Mouse (Mus musculus) intestine, embryonic 14.5 days (tissue): ENCODE results near the gene Stk11ip. TPM values are rescaled to one million over a fixed set of nuclear protein-coding genes. Genes with fewer than 3 reads are reported as not detected.

ENCODE experiments used
- ATAC-seq: fragments of 200-750 bp; cut with Nextera tagmentation; replicated peaks from 2 replicates; pipeline ENCODE4 v1.8.0; 2017; ENCODE audit warnings: low read depth, moderate number of reproducible peaks, moderate TSS enrichment, moderate library complexity; ENCODE audit not compliant: low FRiP score, low TSS enrichment
- DNase-seq: peaks from one replicate; pipeline ENCODE4 v3.0.0-alpha.2; 2018; ENCODE audit warnings: low spot score
- H3K27ac ChIP-seq: fragments of 300-500 bp; sonication (generic); 2 replicates; pipeline ENCODE4 v1.5.1; 2014; ENCODE audit warnings: low read depth, mild to moderate bottlenecking, control low read depth
- H3K27me3 ChIP-seq: fragments of 300-500 bp; sonication (generic); replicated peaks from 2 replicates; pipeline ENCODE4 v1.6.1; 2014; ENCODE audit warnings: low read length, control low read depth; ENCODE audit not compliant: control insufficient read depth, insufficient read depth
- H3K36me3 ChIP-seq: fragments of 300-500 bp; sonication (generic); 2 replicates; pipeline ENCODE4 v1.6.1; 2014; ENCODE audit warnings: low read length, control low read depth; ENCODE audit not compliant: control insufficient read depth, insufficient read depth
- H3K4me1 ChIP-seq: fragments of 300-500 bp; sonication (generic); replicated peaks from 2 replicates; pipeline ENCODE4 v1.6.1; 2014; ENCODE audit warnings: low read length, control low read depth, mixed read lengths; ENCODE audit not compliant: control insufficient read depth, insufficient read depth
- H3K4me2 ChIP-seq: fragments of 300-500 bp; sonication (generic); 2 replicates; pipeline ENCODE4 v1.6.1; 2014; ENCODE audit warnings: low read length
- H3K4me3 ChIP-seq: fragments of 300-500 bp; sonication (generic); 2 replicates; pipeline ENCODE4 v1.5.1; 2014; ENCODE audit warnings: low read depth, low read length, control low read depth, mixed read lengths
- H3K9ac ChIP-seq: fragments of 300-500 bp; sonication (generic); 2 replicates; pipeline ENCODE4 v1.6.1; 2014; ENCODE audit warnings: mild to moderate bottlenecking, low read length
- H3K9me3 ChIP-seq: fragments of 300-500 bp; sonication (generic); 2 replicates; pipeline ENCODE4 v1.6.1; 2016; ENCODE audit warnings: low read length, control low read depth; ENCODE audit not compliant: control insufficient read depth
- WGBS: fragments of 180-500 bp; shearing (Covaris S2); extraction: QIAGEN DNeasy Blood & Tissue Kit; methylation state at CpG from one replicate; pipeline ENCODE4 v1.1.7; 2014; 5-methylcytosine and 5-hydroxymethylcytosine counted together
- polyA plus RNA-seq: library from polyadenylated mRNA; unstranded; fragments of >200 nt; fragmentation: Nextera tagmentation; extraction: Ambion mirVana; gene quantifications from 2 replicates; pipeline ENCODE4 v1.2.1, GENCODE M21; 2014

Stk11ip gene
- polyA plus RNA-seq, 1 experiment from 2014 or later: 16.3 TPM

- DNase-seq (no peak), ATAC-seq (no peak)
- peaks cover 15% of the 10 kb centered on the region; the same call in 1 of the 2 replicates for H3K4me1 ChIP-seq
- H3K9ac ChIP-seq: no peak overlapping the region
- H3K27me3 ChIP-seq: peaks cover 43% of the 10 kb centered on the region
- H3K9me3 ChIP-seq: no peaks in the 10 kb centered on the region
- H3K36me3 ChIP-seq: peaks cover 12% of the 10 kb centered on the region
- WGBS: 84% methylated on average over 7 of the region's 7 CpGs
- no peak overlapping the region for H3K4me3 ChIP-seq
- H3K27ac ChIP-seq: no peak overlapping the region
- H3K4me2 ChIP-seq: no peak overlapping the region
These were observed 40.6 kb upstream of the Stk11ip start for GRCm38 (mm10) chr1:75480735-75481134.

DNA sequence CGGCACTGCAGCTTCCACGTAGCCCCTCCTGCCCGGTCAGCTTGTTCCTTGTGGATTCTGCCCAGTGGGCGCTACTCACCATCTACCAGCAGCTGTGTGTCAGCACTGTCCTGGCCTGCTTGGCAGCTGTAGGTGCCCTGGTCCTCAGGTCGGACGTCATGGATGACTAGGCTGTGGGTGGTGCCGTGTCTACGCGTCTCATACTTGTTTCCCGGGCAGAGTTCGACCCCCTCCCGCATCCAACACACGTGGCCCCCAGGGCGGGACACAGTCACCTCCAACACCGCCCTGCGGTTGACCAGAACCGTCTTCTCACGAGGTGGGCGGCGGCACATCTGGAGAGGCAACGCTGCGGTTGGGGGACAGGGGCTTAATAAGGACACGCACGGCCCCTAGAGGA is 34.8 kb upstream of the Stk11ip start:
- 10% methylated on average over 24 of the region's 24 CpGs for WGBS
- ATAC-seq: no peak
- H3K4me2 ChIP-seq: peak overlapping the region; percentile 77
- H3K9ac ChIP-seq: no peak overlapping the region
- peak overlapping the region; percentile 50; the same call in 1 of the 2 replicates for H3K4me3 ChIP-seq
- peaks cover 45% of the 10 kb centered on the region for H3K27me3 ChIP-seq
- H3K4me1 ChIP-seq: peaks cover 14% of the 10 kb centered on the region; the same call in 1 of the 2 replicates
- DNase-seq: no peak
- H3K27ac ChIP-seq: no peak overlapping the region
- peaks cover 28% of the 10 kb centered on the region for H3K36me3 ChIP-seq
- H3K9me3 ChIP-seq: no peaks in the 10 kb centered on the region

- WGBS: 2% methylated on average over 13 of the region's 13 CpGs
- DNase-seq (no peak), ATAC-seq (peak; percentile 11; the same call in 1 of the 2 replicates)
- peak overlapping the region; percentile 36 for H3K9ac ChIP-seq
- no peaks in the 10 kb centered on the region for H3K9me3 ChIP-seq
- H3K27ac ChIP-seq: no peak overlapping the region
- H3K4me3 ChIP-seq: peak overlapping the region; percentile 50
- H3K36me3 ChIP-seq: peaks cover 33% of the 10 kb centered on the region
- H3K4me1 ChIP-seq: peaks cover 14% of the 10 kb centered on the region; the same call in 1 of the 2 replicates
- peaks cover 41% of the 10 kb centered on the region for H3K27me3 ChIP-seq
- peak overlapping the region; percentile 77 for H3K4me2 ChIP-seq
These were observed 34.3 kb upstream of the Stk11ip start for GRCm38 (mm10) chr1:75487040-75487404.

- no peaks in the 10 kb centered on the region for H3K9me3 ChIP-seq
- peaks cover 38% of the 10 kb centered on the region for H3K36me3 ChIP-seq
- peak overlapping the region; percentile 50 for H3K4me3 ChIP-seq
- peaks cover 36% of the 10 kb centered on the region for H3K27me3 ChIP-seq
- peak overlapping the region; percentile 36 for H3K9ac ChIP-seq
- peaks cover 14% of the 10 kb centered on the region; the same call in 1 of the 2 replicates for H3K4me1 ChIP-seq
- peak overlapping the region; percentile 77 for H3K4me2 ChIP-seq
- H3K27ac ChIP-seq: no peak overlapping the region
- ATAC-seq: peak; percentile 80
- WGBS: under 1% methylated on average over 56 of the region's 62 CpGs
- peak; percentile 92 for DNase-seq
These were observed 33.7 kb upstream of the Stk11ip start for GRCm38 (mm10) chr1:75487405-75488161.

DNA sequence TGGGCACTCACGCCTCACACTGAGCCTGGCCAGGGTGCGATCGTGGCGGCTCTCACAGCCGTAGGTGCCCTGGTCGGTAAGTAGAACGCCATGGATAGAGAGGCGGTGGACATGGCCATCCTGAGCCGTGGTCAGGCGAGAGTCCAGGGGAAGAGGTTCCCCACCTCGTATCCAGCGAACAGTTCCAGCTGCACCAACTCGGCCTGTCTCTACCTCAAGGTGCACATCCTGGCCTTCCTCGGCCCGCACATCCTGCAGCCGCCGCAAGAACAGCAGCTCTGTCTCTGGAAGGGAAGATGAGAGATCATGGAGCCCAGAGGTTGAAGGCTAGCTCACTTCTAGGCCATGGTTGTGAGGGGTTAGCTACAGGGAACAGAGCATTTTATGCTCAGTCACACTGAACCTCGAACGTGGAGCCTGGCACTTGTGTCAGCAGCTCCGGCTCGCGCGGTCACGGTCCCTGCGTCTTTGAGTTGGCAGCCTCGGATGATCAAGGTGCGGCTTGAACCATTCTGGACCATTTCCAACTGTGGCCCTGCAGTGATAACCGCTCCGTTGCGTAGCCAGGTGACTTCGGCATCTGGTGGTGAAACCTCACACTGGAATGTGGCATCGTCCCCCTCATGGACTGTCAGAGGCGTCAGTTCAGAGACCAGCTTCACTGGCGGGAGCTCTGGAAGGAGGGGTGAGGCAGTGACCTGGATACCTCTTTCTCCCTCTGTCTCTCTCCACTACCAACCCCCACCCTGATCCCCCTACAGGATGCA is 30.4 kb upstream of the Stk11ip start:
- ATAC-seq (no peak), DNase-seq (no peak)

DNA sequence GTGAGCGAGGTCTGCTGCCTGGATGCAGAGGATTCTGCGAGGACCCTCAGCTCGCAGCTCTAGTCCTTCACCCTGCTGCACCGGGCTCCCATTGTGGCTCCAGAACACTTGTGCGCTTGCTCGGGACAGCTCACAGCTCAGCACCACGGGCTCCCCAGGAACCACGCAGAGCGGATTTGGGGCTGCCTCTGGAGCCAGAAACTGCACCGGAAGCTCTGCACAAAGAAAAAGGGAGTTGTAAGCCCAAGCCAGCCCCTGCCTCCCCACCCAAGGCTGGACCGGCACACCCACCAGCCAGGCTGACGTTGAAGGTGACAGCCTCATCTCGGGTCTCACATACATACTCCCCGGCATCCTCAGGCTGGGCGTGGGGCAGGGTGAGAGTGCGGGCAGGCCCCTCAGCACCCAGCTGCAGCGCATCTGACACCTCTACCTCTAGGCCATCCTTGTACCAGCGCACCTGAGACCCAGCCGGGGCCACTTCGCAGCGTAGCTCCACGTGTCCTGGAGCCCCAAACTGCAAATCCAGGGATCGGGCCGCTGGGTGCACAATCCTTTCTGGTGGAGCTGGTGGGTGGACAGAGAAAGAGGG is 28.7 kb upstream of the Stk11ip start:
- WGBS: 62% methylated on average over 24 of the region's 24 CpGs
- H3K4me2 ChIP-seq: no peak overlapping the region

More for the DNA sequence above, 30.4 kb upstream of the Stk11ip start:
- peaks cover 14% of the 10 kb centered on the region; the same call in 1 of the 2 replicates for H3K4me1 ChIP-seq
- H3K4me2 ChIP-seq: no peak overlapping the region
- WGBS: 88% methylated on average over 34 of the region's 34 CpGs
- peaks cover 14% of the 10 kb centered on the region for H3K27me3 ChIP-seq
- no peak overlapping the region for H3K4me3 ChIP-seq
- no peak overlapping the region for H3K27ac ChIP-seq
- H3K9me3 ChIP-seq: no peaks in the 10 kb centered on the region
- H3K9ac ChIP-seq: no peak overlapping the region
- H3K36me3 ChIP-seq: peaks cover 44% of the 10 kb centered on the region

GRCm38 (mm10) chr1:75494878-75495548 is 26.3 kb upstream of the Stk11ip start:
- no peak overlapping the region for H3K9ac ChIP-seq
- no peak overlapping the region for H3K27ac ChIP-seq
- H3K36me3 ChIP-seq: peaks cover 72% of the 10 kb centered on the region
- no peak overlapping the region for H3K4me2 ChIP-seq
- no peak; the same call in 1 of the 2 replicates for ATAC-seq
- DNase-seq: peak; percentile 80
- H3K4me3 ChIP-seq: no peak overlapping the region
- H3K4me1 ChIP-seq: no peaks in the 10 kb centered on the region
- WGBS: 52% methylated on average over 12 of the region's 12 CpGs
- H3K9me3 ChIP-seq: no peaks in the 10 kb centered on the region
- no peaks in the 10 kb centered on the region for H3K27me3 ChIP-seq

More for the DNA sequence above, 28.7 kb upstream of the Stk11ip start:
- H3K9me3 ChIP-seq: no peaks in the 10 kb centered on the region
- H3K4me3 ChIP-seq: no peak overlapping the region
- peaks cover 5% of the 10 kb centered on the region; the same call in 1 of the 2 replicates for H3K4me1 ChIP-seq
- ATAC-seq (no peak), DNase-seq (no peak)
- H3K9ac ChIP-seq: no peak overlapping the region
- peaks cover 61% of the 10 kb centered on the region for H3K36me3 ChIP-seq
- no peak overlapping the region for H3K27ac ChIP-seq
- H3K27me3 ChIP-seq: no peaks in the 10 kb centered on the region

DNA sequence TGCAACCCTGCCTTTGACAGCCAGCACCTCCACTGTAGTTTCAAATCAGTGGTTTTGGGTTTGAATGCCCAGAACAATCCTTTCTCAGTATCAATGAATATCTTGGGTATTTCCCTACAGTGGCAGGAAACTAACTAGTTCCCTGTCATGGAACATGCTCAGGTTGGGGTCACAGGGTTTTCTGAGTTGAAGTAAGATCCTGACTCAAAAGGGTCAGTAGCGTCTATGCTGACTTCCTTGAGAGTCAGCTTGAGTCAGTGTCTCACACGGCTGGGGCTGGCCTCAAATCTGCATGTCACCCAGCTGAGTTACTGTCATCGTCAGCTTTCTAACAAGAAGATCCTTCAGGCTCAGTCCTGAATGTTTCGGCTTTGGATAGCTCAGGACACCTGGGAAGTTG is 22.4 kb upstream of the Stk11ip start:
- H3K4me1 ChIP-seq: peaks cover 6% of the 10 kb centered on the region; the same call in 1 of the 2 replicates

More for the DNA sequence above, 22.4 kb upstream of the Stk11ip start:
- no peak overlapping the region for H3K27ac ChIP-seq
- DNase-seq: no peak
- ATAC-seq: no peak
- H3K4me3 ChIP-seq: no peak overlapping the region
- peaks cover 83% of the 10 kb centered on the region for H3K36me3 ChIP-seq
- WGBS: 88% methylated on average over 4 of the region's 4 CpGs
- H3K4me2 ChIP-seq: no peak overlapping the region
- H3K9me3 ChIP-seq: no peaks in the 10 kb centered on the region
- H3K9ac ChIP-seq: no peak overlapping the region
- H3K27me3 ChIP-seq: no peaks in the 10 kb centered on the region
